ENCODE assay signal across 8 mouse cellular contexts in the genomic region with DNA sequence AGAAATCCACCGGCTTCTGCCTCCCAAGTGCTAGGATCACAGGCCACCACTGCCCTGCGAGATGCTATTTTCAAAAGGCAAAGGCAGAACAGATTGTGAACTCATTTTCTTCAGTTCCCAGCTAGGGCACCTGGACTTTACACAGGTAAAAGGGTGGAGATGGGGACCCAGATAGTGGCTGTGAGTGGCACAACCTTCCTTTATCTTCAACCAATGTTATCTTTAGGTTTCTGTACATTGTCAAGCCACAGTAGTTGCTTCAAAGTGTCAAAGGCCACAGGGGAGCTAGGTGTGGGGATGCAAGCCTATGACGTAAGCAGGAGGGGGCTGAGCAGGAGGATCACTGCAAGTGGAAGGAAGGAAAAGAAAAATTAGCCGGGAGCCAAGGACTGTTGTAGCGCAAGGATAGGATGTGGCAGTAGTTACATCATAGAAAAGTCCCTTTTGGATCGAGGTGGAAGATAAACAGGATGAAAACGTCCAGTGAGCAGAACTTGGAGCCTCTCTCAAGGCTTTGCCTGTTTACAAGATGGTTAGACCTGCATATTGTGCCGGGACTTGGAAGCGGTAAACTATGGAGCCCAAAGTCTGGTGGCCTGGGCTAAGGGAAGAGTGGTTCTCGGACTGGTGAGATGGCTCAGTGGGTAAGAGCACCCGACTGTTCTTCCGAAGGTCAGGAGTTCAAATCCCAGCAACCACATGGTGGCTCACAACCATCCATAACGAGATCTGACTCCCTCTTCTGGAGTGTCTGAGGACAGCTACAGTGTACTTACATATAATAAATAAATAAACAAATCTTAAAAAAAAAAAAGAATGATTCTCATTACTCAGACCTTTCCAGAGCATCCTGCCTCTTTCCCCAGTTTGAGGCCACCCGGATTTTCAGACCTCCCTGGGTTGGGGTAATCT. TPM values are rescaled to one million over a fixed set of nuclear protein-coding genes. Genes with fewer than 3 reads are reported as not detected.
DNase-seq lines count a peak whose midpoint lies in the region; ATAC-seq and TF ChIP-seq lines count a peak whose summit lies in the region.

No protein-coding gene starts in this region.

- dilution Hi-C loops in CH12.LX (cut with MboI; ENCODE audit: extremely low pct_ligation_motif_present, extremely low pct_unique_long_range_greater_than_20kb, low sequenced_read_pairs) = no loop called here

- TF ChIP-seq POLR2A in CH12.LX (IDR thresholded peaks at IDR 0.05; ENCODE audit: low read depth, low read length) = no peak
- no peak for TF ChIP-seq POLR2A in thymus, adult 2 months (IDR thresholded peaks at IDR 0.05; ENCODE audit: control insufficient read depth, extremely low read depth, insufficient read depth, low read length, poor library complexity)

- peaks cover 9 to 27% of the 10 kb centered on the region in 2 experiments for H3K4me1 ChIP-seq in CH12.LX (ENCODE audit: control insufficient read depth in 1 of 2, insufficient read depth in 2 of 2)
- H3K4me1 ChIP-seq in forebrain, embryonic 12.5 days = peaks cover 36% of the 10 kb centered on the region
- H3K4me1 ChIP-seq in liver, embryonic 15.5 days (replicated peaks) = peaks cover 43% of the 10 kb centered on the region
- peaks cover 17% of the 10 kb centered on the region for H3K4me1 ChIP-seq in thymus, adult 2 months (replicated peaks; ENCODE audit: control insufficient read depth, insufficient read depth, low read length)

- 37% methylated on average over 13 of the region's 14 CpGs for WGBS in forebrain, embryonic 12.5 days
- 39% methylated on average over 14 of the region's 14 CpGs for WGBS in liver, embryonic 15.5 days (ENCODE audit: insufficient replicate concordance)
- 49% methylated on average over 14 of the region's 14 CpGs for WGBS in thymus, adult 2 months

- peaks cover 14 to 21% of the 10 kb centered on the region in 2 experiments for H3K36me3 ChIP-seq in CH12.LX (replicated peaks in 1 of 2; ENCODE audit: control insufficient read depth in 1 of 2, insufficient read depth in 1 of 2, low read length in 1 of 2)
- peaks cover 19% of the 10 kb centered on the region for H3K36me3 ChIP-seq in forebrain, embryonic 12.5 days (replicated peaks)
- 0 out of 2 replicates have a peak, but pooled peaks cover 5% of the 10 kb centered on the region for H3K36me3 ChIP-seq in liver, embryonic 15.5 days (replicated peaks)
- H3K36me3 ChIP-seq in thymus, adult 2 months (ENCODE audit: control insufficient read depth, insufficient read depth, low read length) = no peaks in the 10 kb centered on the region

- no peak overlapping the region for H3K9ac ChIP-seq in CH12.LX (ENCODE audit: insufficient read depth, low read depth)
- H3K9ac ChIP-seq in forebrain, embryonic 12.5 days = peak overlapping the region; percentile 38; the same call in 1 of the 2 replicates
- no peak overlapping the region for H3K9ac ChIP-seq in liver, embryonic 15.5 days

- no peak for TF ChIP-seq RAD21 in CH12.LX (IDR thresholded peaks at IDR 0.05; ENCODE audit: low read depth, low read length)

- TF ChIP-seq EP300 in CH12.LX (IDR thresholded peaks at IDR 0.05; ENCODE audit: low read length) = no peak

- H3K4me3 ChIP-seq in gastrocnemius, adult 2 months = peak overlapping the region; percentile 92
- peak overlapping the region in 1 of 3 experiments; percentile 77 for H3K4me3 ChIP-seq in CH12.LX (replicated peaks in 1 of 3; ENCODE audit: low read depth in 2 of 3, low read length in 2 of 3, poor library complexity in 1 of 3)
- peak overlapping the region; percentile 78 for H3K4me3 ChIP-seq in forebrain, embryonic 12.5 days (replicated peaks)
- H3K4me3 ChIP-seq in liver, embryonic 15.5 days (replicated peaks) = peak overlapping the region; percentile 78
- no peak overlapping the region for H3K4me3 ChIP-seq in thymus, adult 2 months (ENCODE audit: control insufficient read depth, insufficient read depth, low read length)

- DNase-seq in gastrocnemius, adult 2 months = no peak
- DNase-seq in gastrocnemius, adult 8-10 months (ENCODE audit: low spot score in 2 of 2) = no peak
- DNase-seq in CH12.LX (ENCODE audit: extremely low read depth) = no peak
- DNase-seq in urinary bladder, postnatal 10 days (ENCODE audit: low spot score) = no peak
- no peak for DNase-seq in adrenal gland, postnatal 36 days
- DNase-seq in thymus, adult 2 months = no peak

- peak overlapping the region; percentile 91 for H3K27ac ChIP-seq in gastrocnemius, adult 2 months
- no peak overlapping the region for H3K27ac ChIP-seq in CH12.LX (ENCODE audit: insufficient read depth, low read depth)
- peak overlapping the region; percentile 97 for H3K27ac ChIP-seq in forebrain, embryonic 12.5 days
- H3K27ac ChIP-seq in liver, embryonic 15.5 days (replicated peaks) = peak overlapping the region; percentile 38; the same call in 1 of the 2 replicates
- H3K27ac ChIP-seq in thymus, adult 2 months (ENCODE audit: control insufficient read depth, insufficient read depth, low read length) = no peak overlapping the region

- H3K9me3 ChIP-seq in CH12.LX (replicated peaks; ENCODE audit: low read length) = no peaks in the 10 kb centered on the region
- no peaks in the 10 kb centered on the region for H3K9me3 ChIP-seq in forebrain, embryonic 12.5 days
- no peaks in the 10 kb centered on the region for H3K9me3 ChIP-seq in liver, embryonic 15.5 days (replicated peaks)

- peak; percentile 37 for ATAC-seq in forebrain, embryonic 12.5 days (ENCODE audit: low FRiP score)
- no peak for ATAC-seq in liver, embryonic 15.5 days (ENCODE audit: insufficient read depth)

- intact Hi-C loops in gastrocnemius, adult 2 months (cut with DNase I) = no loop called here

- peaks cover 5% of the 10 kb centered on the region; the same call in 1 of the 2 replicates for H3K79me2 ChIP-seq in CH12.LX (replicated peaks; ENCODE audit: control insufficient read depth, extremely low read depth, insufficient read depth, poor library complexity, severe bottlenecking)

- H3K4me2 ChIP-seq in CH12.LX (ENCODE audit: insufficient read depth, low read depth, poor library complexity, severe bottlenecking) = 0 out of 2 replicates have a peak overlapping the region, but pooled peaks have one; percentile 31
- H3K4me2 ChIP-seq in forebrain, embryonic 12.5 days = peak overlapping the region; percentile 95
- H3K4me2 ChIP-seq in liver, embryonic 15.5 days = peak overlapping the region; percentile 99

- in situ Hi-C loops in CH12.LX (cut with MboI; ENCODE audit: low pct_ligation_motif_present, low pct_unique_long_range_greater_than_20kb, low sequenced_read_pairs) = loop anchor here (5.0 kb wide), 1 partner anchor 35 kb away; a partner anchor contains a TSS

- peaks cover 4% of the 10 kb centered on the region for H3K27me3 ChIP-seq in CH12.LX (replicated peaks)
- H3K27me3 ChIP-seq in forebrain, embryonic 12.5 days = peaks cover 14% of the 10 kb centered on the region; the same call in 1 of the 2 replicates
- H3K27me3 ChIP-seq in liver, embryonic 15.5 days = peaks cover 9% of the 10 kb centered on the region
- H3K27me3 ChIP-seq in thymus, adult 2 months (ENCODE audit: control insufficient read depth, insufficient read depth, low read length) = no peaks in the 10 kb centered on the region

- TF ChIP-seq CTCF in gastrocnemius, adult 2 months (IDR thresholded peaks at IDR 0.05) = no peak
- peak in 1 of 2 experiments; percentile 39; a peak in 1 of 4 replicates for TF ChIP-seq CTCF in CH12.LX (conservative IDR thresholded peaks at IDR 0.05 in 1 of 2, IDR thresholded peaks at IDR 0.05 in 1 of 2; ENCODE audit: low read depth in 2 of 2, low read length in 2 of 2)
- TF ChIP-seq CTCF in thymus, adult 2 months (IDR thresholded peaks at IDR 0.05; ENCODE audit: borderline replicate concordance, control insufficient read depth, extremely low read depth, insufficient read depth, low read length, poor library complexity) = no peak

RNA-seq across cellular contexts. Expression of a gene that starts 2.2 kb away (rescaled TPM):
- total RNA-seq in gastrocnemius, adult 2 months (2021) = 10 to 100 TPM; 41.2 to 41.6 TPM
- total RNA-seq in gastrocnemius, adult 8-10 months (2022) = 10 to 100 TPM; 41.3 to 55.2 (median 42.4) TPM
- 38.9 and 55.1 TPM in 2 replicates for total RNA-seq in CH12.LX (2012; rRNA removed)
- 23.4 and 24.5 TPM in 2 replicates for total RNA-seq in CH12.LX (2014; rRNA removed)
- polyA plus RNA-seq in CH12.LX (2012; ENCODE audit: insufficient read length, low read depth) = 25.3 and 26.8 TPM in 2 replicates
- 184 and 186 TPM in 2 replicates for polyA plus RNA-seq in forebrain, embryonic 12.5 days (2016; fragmentation: Nextera tagmentation; extraction: Ambion mirVana)
- 20.4 and 21.0 TPM in 2 replicates for polyA plus RNA-seq in liver, embryonic 15.5 days (2015; fragmentation: Nextera tagmentation; extraction: Ambion mirVana)
- 100 to 1,000 TPM in 1 of 2 experiments, 10 to 100 TPM in 1; 79.6 to 104 TPM for total RNA-seq in adrenal gland, postnatal 36 days (2021)
- 180 and 188 TPM in 2 replicates for polyA plus RNA-seq in thymus, adult 2 months (2012; rRNA removed)

RNA-seq across cellular contexts. Expression of a gene that starts 2.3 kb away (rescaled TPM):
- total RNA-seq in gastrocnemius, adult 2 months (2021) = 1 to 10 TPM; 2.6 to 3.1 TPM
- total RNA-seq in gastrocnemius, adult 8-10 months (2022) = 1 to 10 TPM; 1.7 to 3.2 (median 2.6) TPM
- total RNA-seq in CH12.LX (2012; rRNA removed) (2.2 and 3.2 TPM in 2 replicates), CH12.LX (2014; rRNA removed) (0.41 and 0.52 TPM in 2 replicates)
- polyA plus RNA-seq in CH12.LX (2012; ENCODE audit: insufficient read length, low read depth) = 0.51 and 0.91 TPM in 2 replicates
- 4.2 and 4.6 TPM in 2 replicates for polyA plus RNA-seq in forebrain, embryonic 12.5 days (2016; fragmentation: Nextera tagmentation; extraction: Ambion mirVana)
- polyA plus RNA-seq in liver, embryonic 15.5 days (2015; fragmentation: Nextera tagmentation; extraction: Ambion mirVana) = 3.3 and 3.9 TPM in 2 replicates
- total RNA-seq in adrenal gland, postnatal 36 days (2021) = 1 to 10 TPM; 5.1 to 7.6 TPM
- 16.4 and 22.2 TPM in 2 replicates for polyA plus RNA-seq in thymus, adult 2 months (2012; rRNA removed)

RNA-seq across cellular contexts. Expression of a gene that starts 21.4 kb away (rescaled TPM):
- not detected for total RNA-seq in gastrocnemius, adult 2 months (2021)
- total RNA-seq in gastrocnemius, adult 8-10 months (2022) = not detected
- total RNA-seq in CH12.LX (2012; rRNA removed) (0.21 and 0.50 TPM in 2 replicates), CH12.LX (2014; rRNA removed) (not detected in 2 replicates)
- polyA plus RNA-seq in CH12.LX (2012; ENCODE audit: insufficient read length, low read depth) = not detected in 2 replicates
- 79.7 and 82.4 TPM in 2 replicates for polyA plus RNA-seq in forebrain, embryonic 12.5 days (2016; fragmentation: Nextera tagmentation; extraction: Ambion mirVana)
- 0.13 and 0.50 TPM in 2 replicates for polyA plus RNA-seq in liver, embryonic 15.5 days (2015; fragmentation: Nextera tagmentation; extraction: Ambion mirVana)
- 1 to 10 TPM; 1.1 to 1.3 TPM for total RNA-seq in adrenal gland, postnatal 36 days (2021)
- polyA plus RNA-seq in thymus, adult 2 months (2012; rRNA removed) = 0.26 and 0.62 TPM in 2 replicates

RNA-seq across cellular contexts. Expression of a gene that starts 28.7 kb away (rescaled TPM):
- total RNA-seq in gastrocnemius, adult 2 months (2021) = 1 to 10 TPM; 8.7 to 9.5 TPM
- 1 to 10 TPM; 5.5 to 8.9 (median 7.6) TPM for total RNA-seq in gastrocnemius, adult 8-10 months (2022)
- total RNA-seq in CH12.LX (2012; rRNA removed) (29.3 and 33.5 TPM in 2 replicates), CH12.LX (2014; rRNA removed) (38.0 and 39.4 TPM in 2 replicates)
- 32.1 and 39.0 TPM in 2 replicates for polyA plus RNA-seq in CH12.LX (2012; ENCODE audit: insufficient read length, low read depth)
- 130 and 135 TPM in 2 replicates for polyA plus RNA-seq in forebrain, embryonic 12.5 days (2016; fragmentation: Nextera tagmentation; extraction: Ambion mirVana)
- polyA plus RNA-seq in liver, embryonic 15.5 days (2015; fragmentation: Nextera tagmentation; extraction: Ambion mirVana) = 44.0 and 50.7 TPM in 2 replicates
- 10 to 100 TPM; 49.0 to 49.7 TPM for total RNA-seq in adrenal gland, postnatal 36 days (2021)
- 216 and 248 TPM in 2 replicates for polyA plus RNA-seq in thymus, adult 2 months (2012; rRNA removed)

RNA-seq across cellular contexts. Expression of a gene that starts 32.5 kb away (rescaled TPM):
- total RNA-seq in gastrocnemius, adult 2 months (2021) = under 1 TPM; 0.46 to 0.59 TPM
- total RNA-seq in gastrocnemius, adult 8-10 months (2022) = 1 to 10 TPM in 1 of 4 experiments, under 1 TPM in 3; 0.47 to 1.6 (median 0.75) TPM
- total RNA-seq in CH12.LX (2012; rRNA removed) (39.3 and 55.0 TPM in 2 replicates), CH12.LX (2014; rRNA removed) (18.4 and 18.6 TPM in 2 replicates)
- 97.1 and 135 TPM in 2 replicates for polyA plus RNA-seq in CH12.LX (2012; ENCODE audit: insufficient read length, low read depth)
- polyA plus RNA-seq in forebrain, embryonic 12.5 days (2016; fragmentation: Nextera tagmentation; extraction: Ambion mirVana) = 39.1 and 43.4 TPM in 2 replicates
- 16.6 and 18.5 TPM in 2 replicates for polyA plus RNA-seq in liver, embryonic 15.5 days (2015; fragmentation: Nextera tagmentation; extraction: Ambion mirVana)
- total RNA-seq in adrenal gland, postnatal 36 days (2021) = 1 to 10 TPM; 3.5 to 4.7 TPM
- polyA plus RNA-seq in thymus, adult 2 months (2012; rRNA removed) = 16.9 and 21.4 TPM in 2 replicates

Comparison
In these comparisons a context has a peak if more than half of its experiments do, and no peak if none do; other contexts are left out.
1. H3K27ac ChIP-seq: peak in gastrocnemius, adult 2 months (single experiment), forebrain, embryonic 12.5 days (single experiment) and liver, embryonic 15.5 days (single experiment); none in CH12.LX (single experiment) and thymus, adult 2 months (single experiment).
2. H3K4me2 ChIP-seq: peak in every context shown above with its lines; median percentile 99 in liver, embryonic 15.5 days; 95 in forebrain, embryonic 12.5 days; 31 in CH12.LX.